19 mouse cellular contexts compared by ENCODE assay signal in the genomic region with DNA sequence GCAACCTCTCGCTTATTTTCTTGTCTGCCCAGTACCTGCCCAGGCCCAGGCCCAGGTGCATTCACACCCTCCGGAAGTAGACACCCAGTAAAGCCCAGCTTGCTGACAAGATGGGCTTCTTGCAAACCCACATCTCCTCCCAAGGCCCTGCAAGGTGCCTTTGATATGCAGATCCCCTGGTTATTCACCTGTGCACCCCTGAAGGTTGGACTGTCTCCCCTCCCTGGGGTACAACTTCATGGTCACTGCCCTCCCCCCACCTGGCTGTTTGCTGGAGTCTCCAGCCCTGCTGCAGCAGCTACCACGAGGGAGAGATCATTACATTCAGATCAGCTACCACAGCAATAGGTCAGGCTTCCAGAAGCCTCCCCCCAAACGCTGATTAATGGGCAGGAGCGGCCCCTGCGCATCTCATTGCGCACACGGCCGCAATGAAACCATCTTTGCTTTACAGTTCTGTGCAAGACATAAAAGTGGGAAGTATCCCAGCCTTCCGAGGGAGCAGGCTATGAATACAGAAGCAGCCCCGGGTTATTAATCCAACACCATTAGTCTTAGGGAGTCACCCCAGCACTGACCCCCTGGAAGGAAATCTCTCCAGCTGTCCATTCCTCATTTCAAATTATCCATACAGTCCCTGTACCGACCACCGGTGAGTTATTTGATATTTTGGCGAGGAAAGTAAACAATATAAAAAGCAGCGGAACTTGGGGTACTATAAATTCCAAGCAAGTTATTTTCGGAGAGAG.
DNase-seq lines count a peak whose midpoint lies in the region; ATAC-seq and TF ChIP-seq lines count a peak whose summit lies in the region.
"Had no signal": no experiment of that assay in that cellular context is flagged by ENCODE, and none has a peak within 500 bp of the region (broad histone marks: within the 10 kb centered on the region; RNA-seq: fewer than 3 reads in every experiment).

No protein-coding gene starts in this region.

- no peak overlapping the region for H3K9ac ChIP-seq in forebrain, embryonic 13.5 days
- 0 out of 2 replicates have a peak overlapping the region, but pooled peaks have one; percentile 3 for H3K9ac ChIP-seq in midbrain, postnatal 0 days (replicated peaks; ENCODE audit: low read length, poor library complexity, severe bottlenecking)
- H3K9ac ChIP-seq: forebrain, embryonic 15.5 days had no signal

- H3K27ac ChIP-seq in forebrain, embryonic 10.5 days, result 0 out of 2 replicates have a peak overlapping the region, but pooled peaks have one; percentile 40
- H3K27ac ChIP-seq in forebrain, embryonic 13.5 days, result no peak overlapping the region
- H3K27ac ChIP-seq in hindbrain, embryonic 10.5 days, result peak overlapping the region; percentile 50; the same call in 1 of the 2 replicates
- no peak overlapping the region for H3K27ac ChIP-seq in midbrain, postnatal 0 days (ENCODE audit: low read depth, low read length)
- no peak overlapping the region for H3K27ac ChIP-seq in limb, embryonic 10.5 days
- H3K27ac ChIP-seq: embryonic facial prominence, embryonic 10.5 days; forebrain, embryonic 15.5 days had no signal

- no peak for ATAC-seq in forebrain, embryonic 13.5 days
- no peak for ATAC-seq in midbrain, postnatal 0 days (ENCODE audit: low FRiP score)
- ATAC-seq: CD4-positive, CD25-positive, alpha-beta regulatory T cell, adult 4 months; forebrain, embryonic 15.5 days had no signal

- TF ChIP-seq CTCF in midbrain, postnatal 0 days (IDR thresholded peaks at IDR 0.05), result no peak

- H3K4me2 ChIP-seq in forebrain, embryonic 13.5 days, result no peak overlapping the region
- no peak overlapping the region for H3K4me2 ChIP-seq in midbrain, postnatal 0 days (ENCODE audit: low read depth, low read length, poor library complexity, severe bottlenecking)
- H3K4me2 ChIP-seq: forebrain, embryonic 15.5 days had no signal

- peaks cover 6% of the 10 kb centered on the region for H3K4me1 ChIP-seq in forebrain, embryonic 10.5 days
- no peaks in the 10 kb centered on the region for H3K4me1 ChIP-seq in forebrain, embryonic 13.5 days
- peaks cover 19% of the 10 kb centered on the region for H3K4me1 ChIP-seq in hindbrain, embryonic 10.5 days (replicated peaks)
- H3K4me1 ChIP-seq in midbrain, postnatal 0 days (ENCODE audit: insufficient read depth, low read length), result 0 out of 2 replicates have a peak, but pooled peaks cover 8% of the 10 kb centered on the region
- H3K4me1 ChIP-seq in limb, embryonic 10.5 days, result 0 out of 2 replicates have a peak, but pooled peaks cover 5% of the 10 kb centered on the region

- H3K36me3 ChIP-seq in forebrain, embryonic 10.5 days (replicated peaks), result no peaks in the 10 kb centered on the region
- H3K36me3 ChIP-seq in forebrain, embryonic 13.5 days (ENCODE audit: poor library complexity, severe bottlenecking), result no peaks in the 10 kb centered on the region
- no peaks in the 10 kb centered on the region for H3K36me3 ChIP-seq in hindbrain, embryonic 10.5 days
- no peaks in the 10 kb centered on the region for H3K36me3 ChIP-seq in midbrain, postnatal 0 days (ENCODE audit: insufficient read depth, low read length)
- no peaks in the 10 kb centered on the region for H3K36me3 ChIP-seq in limb, embryonic 10.5 days
- H3K36me3 ChIP-seq: embryonic facial prominence, embryonic 10.5 days; forebrain, embryonic 15.5 days had no signal

- H3K9me3 ChIP-seq in forebrain, embryonic 10.5 days, result no peaks in the 10 kb centered on the region
- H3K9me3 ChIP-seq in forebrain, embryonic 13.5 days (replicated peaks), result no peaks in the 10 kb centered on the region
- H3K9me3 ChIP-seq in hindbrain, embryonic 10.5 days, result no peaks in the 10 kb centered on the region
- H3K9me3 ChIP-seq in midbrain, postnatal 0 days (ENCODE audit: low read length), result no peaks in the 10 kb centered on the region
- no peaks in the 10 kb centered on the region for H3K9me3 ChIP-seq in limb, embryonic 10.5 days (replicated peaks)
- H3K9me3 ChIP-seq: embryonic facial prominence, embryonic 10.5 days; forebrain, embryonic 15.5 days had no signal

- DNase-seq in forebrain, embryonic 10.5 days (ENCODE audit: extremely low spot score, low spot score), result no peak
- DNase-seq in hindbrain, embryonic 10.5 days (ENCODE audit: low spot score), result no peak
- peak; percentile 42 for DNase-seq in mesoderm, embryonic 11.5 days (ENCODE audit: low read depth, low spot score)
- DNase-seq in midbrain, postnatal 0 days (ENCODE audit: low spot score), result no peak
- DNase-seq in lung, postnatal 10 days, result no peak
- no peak for DNase-seq in cerebellum, adult 9-11 months
- no peak for DNase-seq in limb, embryonic 10.5 days (ENCODE audit: low spot score)
- DNase-seq: adrenal gland, postnatal 10 days; cerebellum, adult 11 months; heart, adult 11 months; kidney, postnatal 10 days; layer of hippocampus, adult 9-11 months; liver; lung, adult 18-20 months; lung, postnatal 36 days had no signal

- no peak overlapping the region for H3K4me3 ChIP-seq in forebrain, embryonic 10.5 days
- no peak overlapping the region for H3K4me3 ChIP-seq in forebrain, embryonic 13.5 days
- no peak overlapping the region for H3K4me3 ChIP-seq in hindbrain, embryonic 10.5 days
- H3K4me3 ChIP-seq in midbrain, postnatal 0 days (ENCODE audit: low read depth, low read length), result no peak overlapping the region
- H3K4me3 ChIP-seq in limb, embryonic 10.5 days, result no peak overlapping the region
- H3K4me3 ChIP-seq: embryonic facial prominence, embryonic 10.5 days; forebrain, embryonic 15.5 days had no signal

- no peaks in the 10 kb centered on the region for H3K27me3 ChIP-seq in forebrain, embryonic 10.5 days (ENCODE audit: poor library complexity, severe bottlenecking)
- no peaks in the 10 kb centered on the region for H3K27me3 ChIP-seq in forebrain, embryonic 13.5 days
- H3K27me3 ChIP-seq in hindbrain, embryonic 10.5 days (ENCODE audit: insufficient read depth, poor library complexity, severe bottlenecking), result no peaks in the 10 kb centered on the region
- no peaks in the 10 kb centered on the region for H3K27me3 ChIP-seq in midbrain, postnatal 0 days (ENCODE audit: insufficient read depth, low read length)
- H3K27me3 ChIP-seq in limb, embryonic 10.5 days (ENCODE audit: low read depth, poor library complexity, severe bottlenecking), result no peaks in the 10 kb centered on the region
- H3K27me3 ChIP-seq: forebrain, embryonic 15.5 days had no signal

- WGBS in forebrain, embryonic 10.5 days, result 75% methylated on average over 16 of the region's 16 CpGs
- WGBS in forebrain, embryonic 13.5 days, result 63% methylated on average over 16 of the region's 16 CpGs
- 69% methylated on average over 16 of the region's 16 CpGs for WGBS in hindbrain, embryonic 10.5 days
- WGBS in midbrain, postnatal 0 days, result 46% methylated on average over 16 of the region's 16 CpGs
- 65% methylated on average over 16 of the region's 16 CpGs for WGBS in limb, embryonic 10.5 days

Comparison
In these comparisons a context has a peak if more than half of its experiments do, and no peak if none do; other contexts are left out.
1. H3K27ac ChIP-seq: peak in forebrain, embryonic 10.5 days (single experiment) and hindbrain, embryonic 10.5 days (single experiment); none in forebrain, embryonic 13.5 days (single experiment), midbrain, postnatal 0 days (single experiment) and limb, embryonic 10.5 days (single experiment).